Mouse (Mus musculus): ENCODE measurements around the gene Clip2.

The Clip2 gene

GRCm38 (mm10) chr5:134564272-134564671 lies 12.0 kb upstream of the Clip2 start:
- no peak for DNase-seq (ENCODE audit: low spot score)

- DNase-seq (ENCODE audit: low spot score): no peak
These were observed 8.4 kb upstream of the Clip2 start for GRCm38 (mm10) chr5:134560450-134561171.

- no peak for DNase-seq (ENCODE audit: low spot score)
These were observed 7.8 kb upstream of the Clip2 start, which contains the start of gene Syna for GRCm38 (mm10) chr5:134560071-134560449. Gene Syna, minus strand, starts transcription at chr5:134560171.

- peak; percentile 65 for DNase-seq (ENCODE audit: low spot score)
These were observed 3.4 kb upstream of the Clip2 start for GRCm38 (mm10) chr5:134555463-134556164.

GRCm38 (mm10) chr5:134553951-134554546 lies 1.8 kb upstream of the Clip2 start:
- no peak for DNase-seq (ENCODE audit: low spot score)

GRCm38 (mm10) chr5:134551233-134552109 lies 763 bp downstream of the Clip2 start:
- DNase-seq (ENCODE audit: low spot score): peak; percentile 21

- no peak for DNase-seq (ENCODE audit: low spot score)
These were observed 1.4 kb downstream of the Clip2 start for GRCm38 (mm10) chr5:134550836-134551232.

- DNase-seq (ENCODE audit: low spot score): no peak
These were observed 2.5 kb downstream of the Clip2 start for GRCm38 (mm10) chr5:134549640-134550168.

- no peak for DNase-seq (ENCODE audit: low spot score)
These were observed 3.9 kb downstream of the Clip2 start for GRCm38 (mm10) chr5:134548306-134548705.

GRCm38 (mm10) chr5:134546790-134547189 lies 5.4 kb downstream of the Clip2 start:
- no peak for DNase-seq (ENCODE audit: low spot score)

- DNase-seq (ENCODE audit: low spot score): no peak
These were observed 7.0 kb downstream of the Clip2 start for GRCm38 (mm10) chr5:134545242-134545629.

- DNase-seq (ENCODE audit: low spot score): no peak
These were observed 7.6 kb downstream of the Clip2 start for GRCm38 (mm10) chr5:134544516-134545241.

GRCm38 (mm10) chr5:134541640-134542039 lies 10.6 kb downstream of the Clip2 start:
- peak; percentile 84 for DNase-seq (ENCODE audit: low spot score)

GRCm38 (mm10) chr5:134540881-134541280 lies 11.4 kb downstream of the Clip2 start:
- DNase-seq (ENCODE audit: low spot score): no peak

- peak; percentile 71 for DNase-seq (ENCODE audit: low spot score)
These were observed 12.3 kb downstream of the Clip2 start for GRCm38 (mm10) chr5:134539891-134540290.

- DNase-seq (ENCODE audit: low spot score): no peak
These were observed 16.2 kb downstream of the Clip2 start for GRCm38 (mm10) chr5:134536036-134536435.

GRCm38 (mm10) chr5:134532417-134532816 lies 19.8 kb downstream of the Clip2 start:
- no peak for DNase-seq (ENCODE audit: low spot score)

- DNase-seq (ENCODE audit: low spot score): no peak
These were observed 20.6 kb downstream of the Clip2 start for GRCm38 (mm10) chr5:134531585-134531984.

- DNase-seq (ENCODE audit: low spot score): no peak
These were observed 21.4 kb downstream of the Clip2 start for GRCm38 (mm10) chr5:134530830-134531229.

- DNase-seq (ENCODE audit: low spot score): no peak
These were observed 23.7 kb downstream of the Clip2 start for GRCm38 (mm10) chr5:134528488-134528887.

Data from lung, postnatal 25 days (tissue).